Mouse (Mus musculus) gastrocnemius, postnatal 25 days (tissue): Measurements from ENCODE around the gene Gm17268. TPM values are rescaled to one million over a fixed set of nuclear protein-coding genes. Genes with fewer than 3 reads are reported as not detected.

Source experiments
- DNase-seq: peaks from one replicate; pipeline ENCODE4 v3.0.0; 2022
- long read RNA-seq, 2 experiments: library from polyadenylated mRNA; stranded (forward); transcript quantifications; one replicate each; pipeline ENCODE4 v2.0.0; 2021
- total RNA-seq, 2 experiments: library from RNA; stranded (reverse); gene quantifications; 1 replicate in 1 of 2; 2 replicates in 1 of 2; pipeline ENCODE4 v1.2.3; 2021

The Gm17268 gene
- not detected for total RNA-seq
- long read RNA-seq, experiment 1: 0 reads
- long read RNA-seq, experiment 2: 0 reads

DNA sequence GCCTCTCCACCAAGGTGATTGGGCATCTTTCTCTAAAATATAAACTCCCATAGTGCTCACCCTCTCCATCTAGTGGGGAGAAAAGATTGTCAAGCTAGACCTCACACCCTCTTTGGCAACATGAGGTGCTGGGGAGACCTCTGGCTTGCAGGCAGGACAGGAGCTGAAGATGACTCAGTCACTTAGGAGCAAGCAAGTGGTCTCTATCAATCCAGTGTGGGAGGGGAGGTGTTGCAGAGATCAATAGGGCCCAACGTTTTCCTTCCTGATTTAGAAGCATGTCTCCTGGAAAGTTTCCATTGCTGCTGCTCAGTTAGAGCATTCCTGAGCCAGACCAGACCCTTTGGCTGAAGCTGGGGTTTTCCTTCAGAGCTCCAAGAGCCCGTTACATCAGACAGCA, at the start of gene Gm17268:
Gene Gm17268, minus strand, starts transcription at position 28 of the 400 bp plus-strand sequence.
- no peak for DNase-seq

DNA sequence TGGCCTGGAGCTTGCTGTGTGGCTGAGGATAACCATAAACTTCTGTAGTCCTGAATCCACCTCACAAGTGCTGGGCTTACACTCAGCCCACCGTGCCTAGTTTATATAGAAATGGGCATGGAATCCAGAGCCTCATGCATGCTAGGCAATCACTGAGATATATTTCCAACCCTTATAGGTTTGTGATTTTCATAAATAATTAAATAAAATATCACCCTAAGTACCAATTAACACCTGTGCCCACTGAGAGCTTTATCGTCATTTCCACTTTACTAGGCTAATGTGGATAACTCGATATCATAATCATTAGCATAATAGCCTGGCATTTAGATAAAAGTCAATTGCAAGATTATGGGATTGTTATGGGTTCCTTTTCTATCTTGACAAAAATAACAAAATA, 46.0 kb upstream of the Gm17268 start:
- DNase-seq: no peak

DNA sequence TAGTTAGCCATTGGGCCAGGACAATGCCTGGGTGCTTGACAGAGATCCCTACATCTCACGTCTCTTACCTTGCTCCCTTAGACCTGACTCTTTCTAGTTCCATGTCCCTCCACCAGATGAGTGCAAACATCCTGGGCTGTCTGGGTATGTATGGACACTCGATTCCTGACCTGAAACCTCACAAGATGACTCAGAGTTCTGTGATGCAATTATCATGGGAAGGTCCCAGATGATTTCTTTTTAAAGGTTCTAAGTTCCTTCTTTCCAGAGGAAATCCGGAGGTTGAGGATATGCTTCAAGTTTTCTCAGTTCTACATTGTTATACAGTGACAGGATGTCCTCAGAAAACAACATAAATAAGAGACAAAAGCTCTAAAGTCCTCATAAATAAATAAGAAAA, 42.5 kb upstream of the Gm17268 start:
- DNase-seq: no peak

DNA sequence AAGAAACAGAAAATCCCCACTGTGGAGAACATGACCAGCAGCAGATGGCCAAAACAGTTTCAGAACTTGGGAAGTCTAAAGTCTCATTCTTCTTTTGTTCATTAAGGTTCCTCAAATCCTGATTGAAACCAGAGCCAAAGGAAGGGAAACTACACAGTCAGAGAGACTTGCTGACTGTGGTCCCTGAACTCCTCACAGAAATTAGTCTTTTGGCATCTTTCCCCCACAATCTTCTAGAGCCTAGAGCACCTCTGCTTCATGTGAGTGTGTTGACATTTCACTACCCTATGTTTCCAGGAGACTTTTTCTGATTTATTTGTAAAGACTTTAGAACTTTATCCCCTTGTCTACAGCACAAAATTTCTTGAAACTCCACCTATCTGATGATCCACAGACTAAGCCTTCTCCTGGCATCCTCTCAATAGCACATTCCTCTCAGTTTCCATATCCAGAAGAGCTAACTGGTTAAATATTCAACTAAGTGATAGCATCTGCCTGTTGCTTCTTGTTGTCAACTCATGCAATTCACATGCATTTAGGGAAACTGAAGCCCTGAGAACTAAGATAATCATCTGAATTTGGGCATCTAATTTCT, 39.9 kb upstream of the Gm17268 start:
- no peak for DNase-seq

DNA sequence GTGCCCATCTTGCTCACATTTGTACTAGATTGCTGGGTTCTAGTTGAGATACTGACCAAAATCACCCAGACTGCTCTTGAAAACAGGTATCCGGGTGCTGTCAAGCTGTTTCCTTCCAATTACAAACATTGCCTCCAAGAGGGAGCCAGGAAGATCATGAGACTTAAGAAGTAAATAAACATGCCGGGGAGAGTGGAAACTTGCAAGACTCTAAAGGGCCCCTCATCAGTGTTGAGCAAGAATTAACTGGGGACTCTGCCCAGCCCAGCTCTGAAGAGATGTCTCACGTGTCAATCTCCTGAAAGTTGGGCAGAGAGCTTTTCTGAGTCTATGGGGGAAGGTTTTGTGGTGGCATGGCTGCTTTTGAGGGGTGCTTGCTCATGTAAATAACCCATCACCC, 38.7 kb upstream of the Gm17268 start:
- DNase-seq: no peak

DNA sequence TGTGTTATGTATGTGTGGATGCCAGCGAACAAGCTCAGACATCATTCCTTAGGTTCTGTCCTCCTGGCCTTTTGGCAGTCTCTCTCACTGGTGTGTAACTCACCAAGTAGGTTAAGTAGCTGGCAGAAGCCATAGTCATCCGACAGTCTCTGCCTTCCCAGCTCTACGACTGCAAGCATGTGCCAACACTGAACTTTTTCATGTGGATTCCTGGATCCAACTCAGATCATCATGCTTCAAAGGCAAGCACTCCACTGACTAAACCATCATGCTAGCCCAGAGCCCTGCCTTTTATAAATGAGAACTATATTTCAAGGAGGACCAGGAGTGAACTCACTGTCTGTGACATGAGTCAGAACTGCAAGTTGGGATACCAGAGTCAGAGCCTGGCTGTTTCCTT, 35.3 kb upstream of the Gm17268 start:
- DNase-seq: no peak

DNA sequence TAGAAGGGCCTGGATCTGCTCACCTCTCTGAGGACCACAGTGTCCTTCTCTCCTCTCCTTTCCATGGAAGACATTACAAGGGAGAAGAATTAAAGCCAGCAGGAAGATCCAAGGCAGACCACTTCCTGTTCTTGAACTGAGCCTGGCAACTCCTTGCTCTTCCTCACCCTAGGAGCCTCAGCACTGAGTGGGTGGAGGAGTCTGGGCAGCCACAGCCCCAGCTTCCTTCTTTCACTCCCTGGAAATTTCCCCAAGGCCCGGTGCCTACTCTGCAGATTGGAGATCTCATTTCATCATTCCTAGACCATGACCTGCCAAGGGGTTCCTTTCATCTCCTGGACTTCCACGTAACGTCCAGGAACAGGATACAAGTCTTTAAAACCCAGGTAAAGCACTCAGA, 34.6 kb upstream of the Gm17268 start:
- DNase-seq: no peak

DNA sequence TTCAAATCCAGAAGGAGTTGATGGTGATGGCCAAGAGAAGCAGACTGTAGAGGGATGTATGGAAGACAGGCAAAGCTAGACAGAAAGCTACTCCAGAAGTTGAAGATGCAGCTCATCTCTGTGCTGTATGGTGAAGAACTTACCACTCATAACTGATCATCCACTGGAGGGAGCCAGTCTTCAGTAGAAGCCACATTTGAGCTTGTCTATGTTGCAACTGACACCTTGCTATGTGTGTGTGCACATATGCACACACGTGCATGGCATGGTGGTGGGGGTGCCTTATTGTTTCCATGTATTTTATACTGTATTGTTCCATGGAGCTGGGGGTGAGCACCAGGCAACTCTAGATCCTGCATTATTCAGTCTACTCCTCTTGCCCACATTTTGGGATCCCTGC, 34.0 kb upstream of the Gm17268 start:
- DNase-seq: no peak

DNA sequence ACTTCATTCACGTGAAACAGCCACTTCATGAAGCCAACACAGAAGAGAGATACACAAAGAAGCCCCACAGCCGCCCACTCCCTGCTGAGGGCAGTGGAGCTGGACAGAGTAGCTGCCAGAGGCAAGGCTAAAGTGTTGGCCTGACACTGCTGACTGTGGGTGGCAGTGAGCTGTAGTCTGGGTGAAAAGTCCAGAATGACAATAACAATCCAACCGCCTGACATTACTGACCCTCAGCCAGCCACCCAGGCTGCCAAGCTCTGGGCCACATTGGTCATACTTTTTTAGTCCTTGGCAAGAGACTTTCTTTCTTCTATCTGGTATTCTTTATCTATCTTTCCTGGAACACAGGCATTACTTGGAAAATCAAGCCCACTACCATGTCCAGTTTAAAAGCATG, 32.7 kb upstream of the Gm17268 start:
- peak; percentile 35 for DNase-seq

DNA sequence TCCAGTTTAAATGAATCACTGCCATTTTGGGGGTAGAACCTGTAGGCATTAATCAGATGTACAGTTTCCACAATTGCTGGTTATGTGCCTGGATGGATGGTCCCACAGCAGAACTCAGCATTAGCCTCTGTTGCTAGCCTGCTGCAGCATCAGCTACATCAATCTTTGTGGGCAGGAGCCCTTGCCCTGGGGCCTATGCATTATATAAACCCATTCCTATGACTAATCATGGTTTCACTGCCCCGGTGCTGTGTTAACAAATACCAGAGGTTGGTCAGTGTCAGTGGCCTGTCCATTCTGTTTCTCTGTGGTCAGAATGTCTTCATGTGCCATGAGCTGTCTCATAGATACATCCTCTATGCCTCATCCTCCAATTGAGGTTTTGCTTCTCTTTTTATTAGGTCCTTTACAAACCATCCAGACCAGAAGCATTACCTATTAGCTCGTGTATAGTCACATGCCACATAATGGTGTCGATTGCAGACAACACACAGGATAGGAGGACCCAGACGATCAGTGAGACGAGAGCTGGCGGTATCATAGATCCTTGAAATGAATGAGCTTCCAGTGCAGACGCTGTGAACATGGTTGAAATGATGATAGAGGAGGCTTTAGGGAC, 28.7 kb upstream of the Gm17268 start:
- DNase-seq: no peak

DNA sequence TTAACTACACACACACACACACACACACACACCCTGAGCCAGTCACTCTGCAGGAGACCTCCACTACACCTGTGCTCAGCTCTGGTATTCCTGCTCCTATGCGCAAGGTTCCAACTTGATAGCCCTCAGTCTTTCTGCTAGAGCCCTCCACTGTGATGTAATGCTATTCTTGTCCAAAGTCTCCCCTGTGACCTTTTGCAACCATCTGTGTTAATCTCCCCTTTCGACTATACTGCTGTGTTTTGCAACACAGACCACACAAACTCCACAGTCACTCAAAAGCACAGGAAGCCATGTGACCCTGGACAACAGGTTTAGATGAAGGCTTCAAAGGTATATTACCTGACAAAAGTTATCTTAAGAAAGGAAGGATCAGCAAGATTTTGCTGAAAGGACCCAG, 25.1 kb upstream of the Gm17268 start:
- no peak for DNase-seq

DNA sequence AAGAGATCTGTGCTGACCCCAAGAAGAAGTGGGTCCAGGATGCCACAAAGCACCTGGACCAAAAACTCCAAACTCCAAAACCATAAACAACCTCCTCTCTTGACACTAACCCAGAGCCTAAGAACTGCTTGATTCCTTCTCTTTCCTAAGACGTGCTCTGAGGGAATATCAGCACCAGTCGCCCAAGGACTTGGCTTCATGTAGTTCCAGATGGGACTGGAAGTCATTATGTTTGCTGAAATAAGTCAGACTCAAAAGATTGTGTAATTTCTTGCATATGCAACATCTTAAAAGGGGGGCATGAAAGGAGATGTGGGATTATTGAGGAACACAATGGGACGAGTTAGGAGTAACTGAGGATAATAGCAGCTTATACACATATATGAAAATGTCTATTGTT, 23.9 kb upstream of the Gm17268 start:
- peak; percentile 15 for DNase-seq

DNA sequence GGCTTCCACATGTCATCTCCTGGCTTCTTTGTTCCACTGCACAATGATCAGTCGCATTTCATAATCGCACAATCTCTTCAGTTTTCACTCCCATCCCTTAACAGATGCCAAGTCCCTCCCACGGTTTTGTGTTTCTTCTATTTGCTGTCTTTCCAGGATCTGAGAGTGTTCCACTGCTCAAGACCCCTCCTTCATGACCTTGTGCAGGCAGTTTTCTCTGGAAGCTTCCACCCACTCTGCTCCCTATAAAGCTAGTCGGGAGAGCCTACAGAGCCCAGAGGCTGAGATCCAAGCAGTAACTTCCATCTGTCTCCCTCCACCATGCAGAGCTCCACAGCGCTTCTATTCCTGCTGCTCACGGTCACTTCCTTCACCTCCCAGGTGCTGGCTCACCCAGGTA, 19.3 kb upstream of the Gm17268 start, which contains the start of gene Ccl11:
Gene Ccl11, plus strand, starts transcription at position 178 of the 400 bp plus-strand sequence.
- peak; percentile 36 for DNase-seq

DNA sequence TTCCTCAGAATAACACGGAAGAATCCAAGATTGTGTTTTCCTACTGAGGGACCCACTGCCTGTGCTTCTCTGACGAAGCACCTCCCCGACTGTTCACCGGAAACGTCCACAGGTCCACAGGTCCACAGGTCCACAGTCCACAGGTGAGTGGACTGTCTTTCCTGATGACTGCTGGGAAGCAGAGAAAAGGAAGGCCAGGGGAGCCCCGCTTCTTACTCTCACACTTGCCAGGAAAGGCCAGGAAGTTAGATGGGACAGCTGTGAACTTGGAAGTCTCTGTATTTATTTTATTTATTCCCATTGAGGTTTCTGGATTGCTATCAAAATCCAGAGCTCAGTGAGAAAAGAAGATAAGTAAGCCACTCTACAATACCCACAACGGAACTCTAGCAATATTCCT, 15.5 kb upstream of the Gm17268 start:
- DNase-seq: no peak

DNA sequence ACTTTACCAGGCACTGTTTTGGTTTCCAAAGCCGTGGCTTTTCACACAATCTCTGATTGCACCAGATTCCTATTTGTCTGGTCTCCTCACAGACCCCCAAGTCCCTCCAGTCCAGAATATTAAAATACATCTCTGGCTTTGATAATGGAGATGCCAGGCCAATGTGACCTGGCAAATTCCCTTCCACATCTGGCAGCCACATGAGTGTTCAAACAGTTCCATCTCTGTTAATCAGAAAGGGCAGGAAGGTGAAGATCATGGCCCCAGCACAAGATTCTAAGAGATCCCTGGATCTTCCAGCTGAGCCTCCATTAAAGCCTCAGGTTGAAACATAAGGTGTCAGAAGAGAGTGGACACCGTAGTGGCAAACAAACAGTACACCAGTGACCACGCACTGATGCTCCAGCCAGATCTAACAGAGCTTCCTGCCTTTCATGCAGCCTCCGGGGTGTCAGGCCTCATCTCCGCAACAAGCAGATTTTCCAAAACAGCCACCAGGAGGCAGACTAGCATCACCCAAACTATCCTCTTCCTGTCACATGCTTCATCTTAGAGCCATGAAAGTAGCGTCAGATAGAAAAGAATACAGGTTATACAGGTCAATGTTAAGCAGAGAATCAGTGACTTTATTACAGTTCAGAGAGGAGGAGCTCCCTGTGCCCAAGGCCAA, 9.5 kb upstream of the Gm17268 start:
- peak; percentile 55 for DNase-seq

DNA sequence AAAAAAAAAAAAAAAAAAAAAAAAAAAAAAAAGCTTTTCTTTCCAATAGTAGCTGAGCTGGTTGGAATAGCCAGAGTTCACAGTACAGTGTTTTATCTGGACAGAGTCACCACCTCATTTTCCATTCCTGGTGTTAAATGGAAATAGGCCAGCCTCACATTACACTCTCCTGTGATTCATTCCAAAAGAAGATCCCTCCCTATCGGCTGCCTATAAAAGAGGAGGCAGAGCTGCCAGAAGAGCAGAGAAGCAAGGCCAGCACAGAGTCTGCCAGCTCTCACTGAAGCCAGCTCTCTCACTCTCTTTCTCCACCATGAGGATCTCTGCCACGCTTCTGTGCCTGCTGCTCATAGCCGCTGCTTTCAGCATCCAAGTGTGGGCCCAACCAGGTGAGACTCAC, 7.1 kb upstream of the Gm17268 start, which contains the start of gene Ccl7:
Gene Ccl7, plus strand, starts transcription at position 242 of the 400 bp plus-strand sequence.
- DNase-seq: peak; percentile 66

DNA sequence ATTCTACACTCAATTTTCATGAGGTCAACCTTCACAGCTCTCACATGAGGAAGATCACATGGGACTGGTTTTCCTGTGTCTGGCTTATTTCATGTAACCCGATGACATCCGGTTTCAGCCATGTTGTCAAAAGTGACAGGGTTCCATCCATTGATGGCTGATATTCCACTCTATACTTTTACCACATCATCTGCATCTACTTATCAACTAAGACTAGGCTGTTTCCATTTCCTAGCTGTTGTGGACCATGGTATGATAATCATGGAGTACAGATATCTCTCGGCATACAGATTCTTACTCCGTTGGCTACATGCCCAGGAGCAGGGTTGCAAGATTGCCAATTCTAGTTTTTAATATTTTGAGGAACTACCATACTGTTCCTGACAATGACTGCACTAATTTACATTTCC, 3.3 kb upstream of the Gm17268 start:
- DNase-seq: no peak

DNA sequence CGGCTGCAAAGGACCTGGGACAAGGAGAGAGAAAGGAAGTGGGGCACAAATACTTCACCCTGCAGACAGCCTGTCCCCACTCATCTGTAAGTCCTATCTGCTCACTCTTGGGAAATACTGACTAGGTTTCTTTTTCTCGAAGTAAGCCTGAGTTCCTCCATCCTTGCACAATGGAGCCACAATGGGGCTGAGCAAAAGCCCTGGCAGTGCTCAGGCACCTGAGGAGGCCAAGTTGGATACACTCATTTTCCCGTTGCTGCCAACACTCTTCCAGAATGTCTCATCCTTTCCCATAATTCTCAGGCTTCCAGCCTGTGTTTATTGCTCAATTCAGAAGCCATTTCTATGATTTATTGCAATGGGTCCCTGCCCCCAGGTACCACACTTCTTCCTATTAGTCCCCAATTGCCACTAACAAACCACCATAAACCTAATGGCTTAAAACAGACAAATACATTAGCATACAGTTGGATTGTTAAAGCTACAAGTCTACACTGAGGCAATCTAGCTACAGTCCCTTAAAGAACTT, 834 bp upstream of the Gm17268 start:
- no peak for DNase-seq

DNA sequence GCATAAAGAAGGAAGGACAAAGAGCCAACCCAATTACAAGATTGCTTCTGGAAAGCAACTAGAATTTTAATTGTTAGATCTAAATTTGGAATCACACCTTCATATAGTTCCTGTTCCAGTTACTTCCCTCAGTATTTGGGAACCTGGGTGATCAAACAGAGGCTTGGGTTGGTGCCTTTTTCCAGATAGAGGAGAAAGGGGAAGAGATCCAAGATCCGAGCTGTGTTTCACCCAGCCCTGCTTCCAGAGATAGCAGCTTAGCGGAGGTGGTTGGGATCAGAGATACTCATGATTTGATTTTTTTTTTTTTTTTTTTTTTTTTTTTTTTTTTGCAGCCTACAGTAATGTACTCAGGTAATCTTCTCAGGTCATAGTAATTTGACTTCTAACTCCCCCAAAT, 2.5 kb downstream of the Gm17268 start:
- DNase-seq: no peak

DNA sequence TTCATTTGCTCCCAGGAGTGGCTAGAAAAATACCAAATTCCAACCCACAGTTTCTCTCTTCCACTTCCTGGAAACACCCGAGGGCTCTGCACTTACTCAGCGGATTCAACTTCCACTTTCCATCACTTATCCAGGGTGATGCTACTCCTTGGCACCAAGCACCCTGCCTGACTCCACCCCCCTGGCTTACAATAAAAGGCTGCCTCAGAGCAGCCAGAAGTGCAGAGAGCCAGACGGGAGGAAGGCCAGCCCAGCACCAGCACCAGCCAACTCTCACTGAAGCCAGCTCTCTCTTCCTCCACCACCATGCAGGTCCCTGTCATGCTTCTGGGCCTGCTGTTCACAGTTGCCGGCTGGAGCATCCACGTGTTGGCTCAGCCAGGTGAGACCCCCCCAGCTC, 3.0 kb downstream of the Gm17268 start, which contains the start of gene Ccl2:
Gene Ccl2, plus strand, starts transcription at position 216 of the 400 bp plus-strand sequence.
- peak; percentile 83 for DNase-seq

DNA sequence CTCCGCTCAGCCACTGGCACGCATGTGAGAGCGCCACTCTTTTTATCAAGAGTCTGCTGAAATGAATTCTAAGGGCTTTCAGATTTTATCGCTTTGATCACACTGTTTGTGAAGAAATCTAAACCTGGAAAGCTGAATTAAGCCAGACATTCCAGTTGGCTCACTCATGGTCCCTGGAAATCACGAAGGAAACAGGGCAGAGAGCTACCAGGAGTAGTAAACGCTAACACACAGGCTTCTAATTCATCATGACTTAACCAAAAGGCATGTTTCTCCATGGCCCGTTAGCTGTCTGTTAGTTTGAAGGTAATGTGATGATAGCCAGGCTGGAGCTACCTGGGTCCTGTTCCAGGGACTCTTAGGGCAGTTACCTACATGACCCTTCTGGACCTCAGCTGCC, 3.9 kb downstream of the Gm17268 start:
- no peak for DNase-seq

DNA sequence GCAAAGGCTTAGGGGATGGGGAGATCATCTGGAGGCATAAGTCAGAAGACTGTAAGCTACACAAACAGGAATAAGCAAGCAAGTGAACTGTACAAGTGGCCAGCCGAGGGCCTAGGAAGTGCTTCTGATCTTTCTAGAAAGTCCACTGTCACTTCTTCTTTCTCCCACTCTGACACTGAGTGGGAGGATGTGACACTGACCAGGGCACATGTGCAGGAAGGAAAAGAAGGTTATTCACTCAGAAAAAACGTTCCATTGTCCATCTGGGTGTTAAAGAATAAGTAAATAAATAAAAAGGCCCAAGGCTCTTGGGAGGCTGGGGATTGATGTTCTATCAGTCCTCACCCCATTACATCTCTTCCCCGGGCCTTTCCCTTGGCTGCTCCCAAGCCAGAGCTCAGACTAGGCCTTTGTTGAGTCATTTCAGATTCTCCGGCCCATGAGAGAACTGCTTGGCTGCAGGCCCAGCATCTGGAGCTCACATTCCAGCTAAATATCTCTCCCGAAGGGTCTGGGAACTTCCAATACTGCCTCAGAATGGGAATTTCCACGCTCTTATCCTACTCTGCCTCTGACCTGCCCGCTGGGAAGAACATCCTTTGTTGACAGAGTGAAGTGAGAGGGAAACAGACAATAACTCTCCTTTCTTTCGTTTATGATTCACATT, 5.6 kb downstream of the Gm17268 start:
- peak; percentile 87 for DNase-seq

DNA sequence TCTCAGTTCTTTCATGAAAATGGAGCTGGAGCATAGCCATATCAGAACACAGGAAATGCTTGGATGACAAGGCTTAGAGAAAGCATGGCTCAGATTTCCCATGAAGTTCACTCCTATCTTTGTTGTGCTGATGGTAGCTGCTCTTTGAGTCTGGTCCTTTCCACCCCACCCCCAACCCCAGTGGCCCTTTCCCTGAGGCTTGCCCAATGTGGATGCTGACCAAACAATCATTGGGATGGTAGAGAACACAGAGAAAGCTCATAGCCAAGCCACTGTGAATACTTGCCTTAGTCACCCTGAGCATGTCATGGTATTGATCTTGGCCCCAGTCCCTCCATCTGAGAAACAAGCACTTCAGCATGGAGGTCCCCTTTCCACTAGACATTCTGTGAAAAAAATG, 6.2 kb downstream of the Gm17268 start:
- no peak for DNase-seq
